Mouse (Mus musculus): ENCODE results near the gene Ruvbl1.

GRCm38 (mm10) chr6:88502030-88502970 lies 37.1 kb downstream of the Ruvbl1 start:
- TF ChIP-seq CTCF (IDR thresholded peaks at IDR 0.05; ENCODE audit: low read depth, low read length) (no peak), POLR2AphosphoS5 (IDR thresholded peaks at IDR 0.05; ENCODE audit: insufficient replicate concordance, low read depth, low read length) (no peak), GATA1 (IDR thresholded peaks at IDR 0.05; ENCODE audit: borderline replicate concordance, low read length) (no peak), TAL1 (conservative IDR thresholded peaks at IDR 0.05; ENCODE audit: low read depth, low read length) (no peak), GATA2 (IDR thresholded peaks at IDR 0.05; ENCODE audit: borderline replicate concordance, low read depth, low read length) (no peak)

Measured in G1E (cell line).